Mouse (Mus musculus): ENCODE data around the gene Tecpr1.

GRCm38 (mm10) chr5:144271772-144272171 lies 48.4 kb upstream of the Tecpr1 start:
- no peak for TF ChIP-seq CTCF (IDR thresholded peaks at IDR 0.05; ENCODE audit: low read depth, low read length)
- TF ChIP-seq TAL1 (conservative IDR thresholded peaks at IDR 0.05; ENCODE audit: low read depth, low read length) = no peak
